Mouse (Mus musculus): ENCODE results near the gene Ccni. TPM values are rescaled to one million over a fixed set of nuclear protein-coding genes. Genes with fewer than 3 reads are reported as not detected.

Gene Ccni
- polyA plus RNA-seq (2012; ENCODE audit: insufficient read depth, insufficient read length, low replicate concordance, missing spikeins): not detected in 2 replicates

DNA sequence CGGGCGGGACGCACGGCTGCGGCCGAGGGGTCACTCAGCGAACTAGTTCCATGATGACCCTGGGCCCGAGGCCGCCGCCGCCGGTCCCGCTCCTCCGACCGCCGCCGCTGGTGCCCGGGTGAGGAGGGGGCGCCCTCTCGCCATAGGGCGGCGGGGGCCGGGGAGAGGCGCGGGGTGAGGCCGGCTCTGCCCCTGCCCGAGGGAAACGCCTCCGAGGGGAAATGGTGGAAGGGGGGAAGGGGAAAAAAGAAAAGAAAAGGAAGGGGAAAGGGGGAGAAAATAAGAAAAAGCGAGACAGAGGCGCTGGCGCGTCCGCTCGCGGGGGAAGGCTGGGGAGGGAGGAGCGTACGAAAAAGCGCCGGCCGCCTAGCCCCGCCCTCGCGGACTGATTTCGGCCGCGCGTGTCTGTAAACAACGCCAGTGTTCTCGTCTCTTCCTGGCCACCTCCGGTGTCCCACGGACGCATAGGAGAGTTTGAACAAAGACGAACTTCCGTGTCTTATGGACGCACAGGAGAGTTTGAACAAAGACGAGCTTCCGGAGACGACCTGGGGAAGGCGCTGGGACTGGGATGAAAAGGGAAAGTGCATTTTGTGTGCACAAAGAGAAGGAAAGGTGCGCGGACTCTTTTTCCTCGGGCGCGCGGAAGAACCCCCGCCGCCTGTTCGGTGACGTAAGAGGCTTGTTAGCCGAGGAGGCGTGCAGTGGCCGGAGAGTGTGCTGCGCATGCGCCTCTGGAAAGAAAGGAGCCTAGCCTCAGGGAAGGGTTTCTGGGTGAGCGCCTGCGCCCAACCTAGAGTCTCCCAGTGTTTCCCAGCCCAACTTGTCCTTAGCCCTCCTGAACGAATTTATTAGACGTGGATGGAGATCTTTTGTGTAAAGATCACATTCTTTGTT, at the start of gene Ccni, which contains the start of gene 2010109A12Rik:
Gene Ccni, minus strand, starts transcription at position 387 of the 897 bp plus-strand sequence.
Gene 2010109A12Rik, plus strand, starts transcription at position 410 of the 897 bp plus-strand sequence.
- TF ChIP-seq CTCF (IDR thresholded peaks at IDR 0.05; ENCODE audit: insufficient read depth, low read depth, low read length) (no peak), POLR2A (IDR thresholded peaks at IDR 0.05; ENCODE audit: insufficient read depth, low read depth, low read length) (peak; percentile 70)
- Histone ChIP-seq H3K4me1 (ENCODE audit: control insufficient read depth, insufficient read depth, low read length) (no peaks in the 10 kb centered on the region), H3K4me3 (ENCODE audit: insufficient read depth, low read depth, low read length) (peak within 1 kb of the TSS; percentile 61), H3K27ac (ENCODE audit: insufficient read depth, low read depth, low read length) (peak within 1 kb of the TSS; percentile 97)
- under 1% methylated on average over 79 of the region's 79 CpGs for WGBS

DNA sequence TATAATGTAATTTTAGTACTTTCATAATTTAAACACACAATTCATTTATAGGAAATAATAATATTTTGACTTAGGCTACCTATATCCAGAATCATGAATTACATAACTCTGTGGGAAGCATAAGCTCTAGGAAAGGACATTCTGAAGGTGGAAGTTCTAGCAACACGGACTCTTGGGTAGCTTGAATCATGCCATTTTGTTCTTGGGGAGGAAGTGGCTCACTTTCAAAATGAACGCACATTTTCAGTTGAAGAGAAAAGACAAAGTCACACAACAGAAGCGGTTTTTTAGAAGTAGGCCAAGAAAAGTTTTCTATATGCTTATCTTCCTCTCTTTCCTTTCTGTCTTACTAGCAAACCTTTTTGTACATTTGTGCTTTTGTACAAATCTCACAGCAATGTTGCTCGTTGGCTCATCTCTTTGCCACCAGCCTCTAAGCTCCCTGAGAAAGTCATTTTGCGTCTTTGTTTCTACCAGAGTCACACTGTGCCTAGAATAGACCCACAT, 49.5 kb upstream of the Ccni start:
- H3K4me1 ChIP-seq (ENCODE audit: control insufficient read depth, insufficient read depth, low read length): no peaks in the 10 kb centered on the region
- no peak for TF ChIP-seq CTCF (IDR thresholded peaks at IDR 0.05; ENCODE audit: insufficient read depth, low read depth, low read length)
- no peak for TF ChIP-seq POLR2A (IDR thresholded peaks at IDR 0.05; ENCODE audit: insufficient read depth, low read depth, low read length)
- no peak overlapping the region for H3K4me3 ChIP-seq (ENCODE audit: insufficient read depth, low read depth, low read length)
- WGBS: 85% methylated on average over 5 of the region's 5 CpGs
- no peak overlapping the region for H3K27ac ChIP-seq (ENCODE audit: insufficient read depth, low read depth, low read length)

- Histone ChIP-seq H3K4me3 (ENCODE audit: insufficient read depth, low read depth, low read length) (no peak overlapping the region), H3K4me1 (ENCODE audit: control insufficient read depth, insufficient read depth, low read length) (no peaks in the 10 kb centered on the region), H3K27ac (ENCODE audit: insufficient read depth, low read depth, low read length) (no peak overlapping the region)
- no peak for TF ChIP-seq POLR2A (IDR thresholded peaks at IDR 0.05; ENCODE audit: insufficient read depth, low read depth, low read length)
- TF ChIP-seq CTCF (IDR thresholded peaks at IDR 0.05; ENCODE audit: insufficient read depth, low read depth, low read length): no peak
- 77% methylated on average over 12 of the region's 12 CpGs for WGBS
Measured at GRCm38 (mm10) chr5:93251001-93251760, 44.9 kb upstream of the Ccni start.

- TF ChIP-seq CTCF (IDR thresholded peaks at IDR 0.05; ENCODE audit: insufficient read depth, low read depth, low read length) (no peak), POLR2A (IDR thresholded peaks at IDR 0.05; ENCODE audit: insufficient read depth, low read depth, low read length) (no peak)
- H3K4me1 ChIP-seq (ENCODE audit: control insufficient read depth, insufficient read depth, low read length): no peaks in the 10 kb centered on the region
- 81% methylated on average over 6 of the region's 6 CpGs for WGBS
Measured at GRCm38 (mm10) chr5:93249940-93250578, 43.8 kb upstream of the Ccni start.

GRCm38 (mm10) chr5:93245280-93245679, 39.0 kb upstream of the Ccni start:
- Histone ChIP-seq H3K27ac (ENCODE audit: insufficient read depth, low read depth, low read length) (no peak overlapping the region), H3K4me3 (ENCODE audit: insufficient read depth, low read depth, low read length) (no peak overlapping the region), H3K4me1 (ENCODE audit: control insufficient read depth, insufficient read depth, low read length) (no peaks in the 10 kb centered on the region)
- TF ChIP-seq CTCF (IDR thresholded peaks at IDR 0.05; ENCODE audit: insufficient read depth, low read depth, low read length): no peak
- TF ChIP-seq POLR2A (IDR thresholded peaks at IDR 0.05; ENCODE audit: insufficient read depth, low read depth, low read length): no peak
- WGBS: 68% methylated on average over 2 of the region's 2 CpGs

More at GRCm38 (mm10) chr5:93249940-93250578, 43.8 kb upstream of the Ccni start:
- no peak overlapping the region for H3K4me3 ChIP-seq (ENCODE audit: insufficient read depth, low read depth, low read length)
- no peak overlapping the region for H3K27ac ChIP-seq (ENCODE audit: insufficient read depth, low read depth, low read length)

DNA sequence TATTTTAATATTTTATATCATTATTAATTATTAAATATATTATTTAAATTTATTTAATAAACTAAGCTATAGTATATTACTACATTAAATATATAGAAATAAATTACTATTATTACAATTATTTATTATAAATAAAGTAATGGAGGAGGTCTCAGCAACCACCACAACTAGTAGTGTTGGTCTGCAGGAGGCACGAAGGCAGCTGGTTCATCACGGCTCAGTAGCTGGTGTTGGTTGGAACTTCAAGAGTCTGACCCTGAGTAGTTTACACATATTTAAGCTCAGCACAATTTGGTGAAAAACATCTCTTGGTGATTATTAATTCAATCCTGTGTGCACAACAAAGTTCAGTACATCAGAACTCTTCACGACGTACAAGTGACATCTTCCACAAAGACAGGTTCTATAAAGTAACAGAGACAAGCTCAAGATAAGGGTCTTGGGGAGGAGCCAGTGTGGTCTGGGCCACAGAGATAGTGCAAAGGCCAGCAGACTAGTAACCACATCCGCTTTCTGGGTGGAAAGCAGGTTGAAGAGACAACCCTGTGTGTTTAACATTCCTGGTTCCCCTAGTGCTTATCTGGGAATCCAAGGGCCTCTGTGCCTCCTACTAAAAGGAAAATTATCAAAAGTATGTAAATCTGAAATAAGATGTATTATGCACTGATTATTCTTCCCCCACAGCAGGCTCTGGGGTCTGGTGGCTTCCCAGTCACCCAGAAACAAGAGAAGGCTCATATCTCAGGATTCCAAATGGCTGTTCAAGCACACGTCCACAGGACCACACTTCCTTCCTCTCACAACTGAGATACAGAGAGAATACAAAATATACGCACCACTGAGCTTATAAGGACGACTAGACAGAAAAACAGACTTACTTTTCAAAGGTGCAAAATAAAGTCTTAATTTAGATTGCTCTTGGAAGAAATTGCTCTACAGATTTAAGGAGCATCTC, 33.6 kb upstream of the Ccni start:
- TF ChIP-seq POLR2A (IDR thresholded peaks at IDR 0.05; ENCODE audit: insufficient read depth, low read depth, low read length) (no peak), CTCF (IDR thresholded peaks at IDR 0.05; ENCODE audit: insufficient read depth, low read depth, low read length) (no peak)
- Histone ChIP-seq H3K27ac (ENCODE audit: insufficient read depth, low read depth, low read length) (no peak overlapping the region), H3K4me3 (ENCODE audit: insufficient read depth, low read depth, low read length) (no peak overlapping the region), H3K4me1 (ENCODE audit: control insufficient read depth, insufficient read depth, low read length) (no peaks in the 10 kb centered on the region)
- WGBS: 89% methylated on average over 8 of the region's 8 CpGs

GRCm38 (mm10) chr5:93236541-93236940, 30.2 kb upstream of the Ccni start:
- no peak overlapping the region for H3K4me3 ChIP-seq (ENCODE audit: insufficient read depth, low read depth, low read length)

More at GRCm38 (mm10) chr5:93236541-93236940, 30.2 kb upstream of the Ccni start:
- WGBS: 85% methylated on average over 4 of the region's 4 CpGs
- no peak for TF ChIP-seq POLR2A (IDR thresholded peaks at IDR 0.05; ENCODE audit: insufficient read depth, low read depth, low read length)
- TF ChIP-seq CTCF (IDR thresholded peaks at IDR 0.05; ENCODE audit: insufficient read depth, low read depth, low read length): no peak
- Histone ChIP-seq H3K4me1 (ENCODE audit: control insufficient read depth, insufficient read depth, low read length) (no peaks in the 10 kb centered on the region), H3K27ac (ENCODE audit: insufficient read depth, low read depth, low read length) (no peak overlapping the region)

Data from olfactory bulb, adult 2 months (tissue).